Mouse (Mus musculus): ENCODE measurements around the gene Rbfox3.

GRCm38 (mm10) chr11:118667946-118668345 is 243.5 kb downstream of the Rbfox3 start:
- TF ChIP-seq CTCF (IDR thresholded peaks at IDR 0.05; ENCODE audit: extremely low read depth, insufficient read depth, insufficient read length, insufficient replicate concordance), result no peak
- TF ChIP-seq POLR2A (IDR thresholded peaks at IDR 0.05; ENCODE audit: low read depth, low read length), result no peak
